Mouse (Mus musculus): ENCODE data around the gene Cdk15.
A peak's percentile ranks its signal among the peaks of the same experiment; 100 is the strongest.

Cdk15 gene

DNA sequence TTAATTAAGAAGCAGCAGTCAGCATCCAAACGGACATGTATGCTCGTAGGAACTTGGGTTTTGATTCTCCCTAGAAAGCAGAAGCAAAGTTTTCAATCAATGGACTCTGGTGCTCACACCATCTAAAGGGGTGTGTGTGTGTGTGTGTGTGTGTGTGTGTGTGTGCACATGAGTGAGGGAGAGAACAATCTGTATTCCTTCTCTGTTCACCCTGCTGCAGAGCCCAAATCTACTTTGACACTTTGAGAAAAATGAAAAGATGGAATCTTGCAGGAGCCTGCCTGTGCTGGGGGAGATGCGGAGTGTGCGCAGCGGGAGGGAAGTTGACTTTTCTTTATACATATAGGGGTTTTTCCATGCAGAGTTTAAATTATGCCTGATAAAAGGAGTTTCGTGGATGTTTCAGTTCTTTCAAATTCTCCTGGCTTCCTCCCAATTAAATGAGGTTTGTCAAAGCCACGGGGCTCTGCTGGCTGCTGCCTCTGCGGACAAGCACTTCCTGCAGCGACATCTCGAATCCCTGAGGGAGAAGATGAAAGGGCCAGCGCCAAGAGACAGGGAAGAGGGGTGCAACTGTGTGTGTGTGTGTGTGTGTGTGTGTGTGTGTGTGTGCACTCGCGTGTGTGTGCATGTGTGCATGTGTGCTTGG lies 76.2 kb downstream of the Cdk15 start:
- no peak for DNase-seq

DNA sequence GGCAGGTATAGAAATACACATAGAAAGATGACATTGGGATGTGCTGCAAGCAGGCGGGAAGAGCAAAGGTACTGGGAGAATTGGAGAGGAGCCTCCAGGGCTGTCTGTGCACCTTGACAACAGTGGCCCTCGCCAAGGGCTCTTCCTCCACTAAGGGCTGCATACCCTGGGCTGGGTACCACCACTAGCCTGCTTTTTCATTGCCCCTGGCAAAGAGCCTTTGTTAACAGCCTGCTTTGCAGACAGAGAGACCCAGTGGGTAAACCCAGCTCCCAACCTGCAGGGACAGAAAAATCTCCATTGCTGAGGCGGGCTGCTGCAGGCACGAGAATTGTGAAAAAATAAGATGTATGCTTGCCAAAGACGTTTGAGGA lies 76.7 kb downstream of the Cdk15 start:
- no peak for DNase-seq

DNA sequence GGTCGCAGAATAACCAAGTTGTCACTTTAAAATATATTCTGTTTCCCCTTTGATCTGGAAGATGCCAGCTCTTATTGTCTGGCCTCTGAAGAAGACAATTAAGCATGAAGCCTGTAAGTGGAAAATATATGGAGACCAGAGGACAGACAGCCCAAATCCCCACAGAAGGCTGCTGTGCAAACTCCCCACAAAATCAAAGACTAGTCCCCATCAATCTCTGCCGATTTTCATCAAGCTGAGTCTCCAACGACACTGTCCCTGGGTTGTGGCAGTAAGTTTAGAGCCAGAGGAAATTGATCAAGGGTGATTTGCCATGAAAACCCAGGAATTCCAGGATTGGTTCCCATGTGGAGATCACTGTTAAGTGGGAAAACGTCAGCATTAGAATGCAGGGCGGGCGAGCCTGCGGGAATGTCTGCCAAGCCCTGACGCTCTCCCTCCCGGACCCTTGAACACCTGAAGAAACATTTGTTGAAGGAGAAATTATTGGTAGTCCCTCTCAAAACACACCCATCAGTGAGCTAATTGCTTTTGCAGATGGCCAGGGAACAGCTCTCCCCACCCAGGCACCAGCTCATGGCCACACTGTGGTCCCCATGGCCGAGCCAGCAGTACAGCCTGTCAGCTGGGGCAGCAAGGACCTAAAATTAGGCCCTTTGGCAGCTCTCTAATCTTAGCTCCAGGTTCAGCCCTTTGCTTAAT lies 77.3 kb downstream of the Cdk15 start:
- peak; percentile 67 for DNase-seq

DNA sequence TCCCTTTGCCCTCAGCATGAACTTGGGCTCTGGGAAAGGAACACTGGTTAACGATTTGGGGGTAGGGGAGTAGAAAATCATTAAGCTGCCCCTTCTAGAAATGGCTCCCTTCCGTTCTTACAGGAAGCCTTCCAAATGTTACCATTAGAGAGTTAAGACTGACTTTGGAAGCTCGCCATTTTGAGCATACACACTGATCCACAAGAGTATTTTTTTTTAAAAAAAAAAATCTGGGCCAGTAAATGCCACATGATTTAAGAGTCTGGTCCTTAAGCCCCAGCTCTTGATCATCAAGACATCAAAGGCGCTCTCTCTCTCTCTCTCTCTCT lies 77.8 kb downstream of the Cdk15 start:
- no peak for DNase-seq

DNA sequence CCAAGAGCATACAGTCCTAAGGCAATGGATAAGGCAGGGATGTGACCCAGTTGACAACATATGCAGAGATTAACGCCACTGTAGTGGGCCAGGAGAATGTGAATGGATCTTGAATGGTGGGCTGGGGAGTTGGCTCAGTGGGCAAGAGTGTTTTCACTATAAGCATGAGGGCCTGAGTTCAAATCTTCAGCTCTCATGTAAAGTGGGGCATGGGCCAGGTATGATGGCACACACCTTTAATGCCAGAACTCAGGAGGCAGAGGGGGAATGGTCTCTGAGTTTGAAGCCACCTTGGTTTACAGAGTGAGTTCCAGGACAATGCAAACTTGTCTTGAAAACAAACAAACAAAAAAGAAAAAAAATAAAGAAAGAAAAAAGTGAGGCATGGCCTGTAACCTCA lies 79.5 kb downstream of the Cdk15 start:
- DNase-seq, result no peak

DNA sequence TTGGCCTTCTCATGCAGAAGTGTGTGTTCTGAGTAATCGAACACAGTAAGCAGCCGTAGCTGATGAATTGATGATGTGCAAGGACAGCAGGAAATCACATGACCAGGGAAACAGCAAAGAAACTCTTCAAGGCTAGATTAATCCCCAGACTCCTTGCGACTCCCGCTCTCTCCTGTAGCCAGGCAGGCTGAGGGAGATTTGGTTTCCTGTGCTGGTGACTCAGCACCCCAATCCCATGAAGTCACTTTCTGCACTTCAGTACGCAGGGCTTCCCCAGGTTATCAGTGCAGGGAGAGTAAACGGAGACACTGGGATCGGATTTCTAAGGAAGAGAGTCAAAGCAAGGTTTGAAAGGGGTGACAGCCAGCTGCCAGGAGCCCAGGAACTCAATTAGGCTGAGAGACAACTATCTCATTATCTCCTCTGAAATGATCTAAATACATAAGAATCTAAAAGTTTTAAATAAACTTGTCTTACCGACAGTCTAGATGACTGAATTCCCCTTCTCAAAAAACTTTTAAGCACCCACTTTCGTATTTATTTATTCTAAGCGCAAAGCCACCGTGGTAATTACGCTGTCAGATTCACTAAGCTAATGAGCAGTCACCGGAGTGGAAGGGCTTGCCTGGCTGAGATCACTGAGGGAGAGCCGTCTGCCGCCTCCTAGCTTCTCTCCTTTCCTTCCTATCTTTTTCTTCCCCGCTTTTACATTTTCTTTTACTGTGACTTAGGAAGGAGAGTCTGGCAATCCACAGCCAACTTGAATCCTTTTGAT lies 84.3 kb downstream of the Cdk15 start:
- no peak for DNase-seq

DNA sequence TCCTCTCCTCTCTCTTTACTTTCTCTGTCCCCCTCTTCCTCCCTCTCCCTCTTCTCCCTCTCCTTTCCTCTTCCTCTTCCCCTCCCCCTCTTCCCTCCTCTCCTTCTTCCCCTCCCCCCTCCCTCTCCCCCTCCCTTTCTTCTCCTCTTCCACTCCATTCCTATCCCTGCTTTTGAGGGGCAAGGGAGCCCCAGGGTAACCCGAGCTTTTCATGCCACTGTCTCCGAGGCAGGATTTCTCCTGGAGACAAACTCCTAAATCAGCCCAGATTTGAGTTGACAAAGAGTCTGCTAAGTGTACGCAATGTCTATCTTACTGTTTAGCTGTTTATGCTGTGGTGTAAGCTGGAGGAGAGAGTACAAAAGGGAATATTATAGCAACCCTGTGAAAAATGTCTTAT lies 85.0 kb downstream of the Cdk15 start:
- no peak for DNase-seq

DNA sequence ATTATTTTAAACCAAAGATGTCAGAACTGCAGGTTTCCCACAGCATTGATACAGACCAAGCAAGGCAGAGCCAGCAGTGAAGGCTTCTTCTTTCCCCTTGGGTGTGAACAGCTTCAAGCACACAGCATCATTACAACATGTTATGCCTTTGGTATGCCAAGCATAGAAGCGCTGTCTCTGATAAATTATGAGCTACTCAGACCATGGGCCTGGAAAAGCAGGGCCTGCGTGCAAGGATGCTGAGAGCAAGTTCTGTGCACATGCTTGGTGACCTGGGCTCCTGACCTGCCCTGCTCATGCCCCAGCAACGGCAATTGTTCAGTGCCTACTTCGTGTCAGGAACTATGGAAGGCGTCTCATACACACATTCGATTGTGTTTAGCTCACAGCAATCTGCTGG lies 85.4 kb downstream of the Cdk15 start:
- DNase-seq, result no peak

DNA sequence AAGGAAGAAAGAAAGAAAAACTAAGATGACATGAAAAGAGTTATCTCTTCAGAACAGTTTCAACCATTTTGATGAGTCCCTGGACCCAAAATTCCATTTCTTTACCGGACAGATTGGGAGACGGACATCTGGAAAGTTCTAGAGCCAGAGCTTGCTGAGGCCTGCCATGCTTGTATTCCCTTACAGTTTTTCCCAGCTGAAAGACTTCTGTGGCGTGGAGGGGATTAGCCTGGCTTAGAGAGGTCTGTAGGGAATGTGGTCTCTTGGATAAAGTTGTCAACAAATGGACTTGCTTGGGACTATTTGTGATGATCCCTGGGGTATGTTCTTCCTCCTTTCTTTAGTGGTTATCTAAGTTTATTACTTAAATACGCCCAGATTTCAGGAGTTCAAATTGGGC lies 96.0 kb downstream of the Cdk15 start:
- no peak for DNase-seq

DNA sequence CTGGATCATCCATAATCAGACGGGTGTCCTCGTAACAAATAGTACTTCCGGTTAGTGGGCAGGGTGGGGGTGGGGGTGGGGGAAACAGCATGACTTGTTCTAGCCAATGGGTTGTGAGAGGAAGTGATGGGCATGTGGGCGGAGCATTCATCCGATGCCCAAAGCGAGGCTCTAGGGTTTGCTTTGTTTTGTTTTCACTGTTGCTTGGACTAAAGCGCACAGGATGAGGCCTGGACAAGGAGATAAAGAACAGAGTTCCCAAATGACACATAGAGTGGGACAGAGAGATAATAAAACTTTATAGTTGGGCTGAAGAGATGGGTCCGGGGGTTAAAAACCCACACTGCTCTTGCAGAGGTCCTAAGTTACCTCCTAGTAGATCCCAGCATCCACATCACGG lies 98.7 kb downstream of the Cdk15 start:
- DNase-seq, result no peak

DNA sequence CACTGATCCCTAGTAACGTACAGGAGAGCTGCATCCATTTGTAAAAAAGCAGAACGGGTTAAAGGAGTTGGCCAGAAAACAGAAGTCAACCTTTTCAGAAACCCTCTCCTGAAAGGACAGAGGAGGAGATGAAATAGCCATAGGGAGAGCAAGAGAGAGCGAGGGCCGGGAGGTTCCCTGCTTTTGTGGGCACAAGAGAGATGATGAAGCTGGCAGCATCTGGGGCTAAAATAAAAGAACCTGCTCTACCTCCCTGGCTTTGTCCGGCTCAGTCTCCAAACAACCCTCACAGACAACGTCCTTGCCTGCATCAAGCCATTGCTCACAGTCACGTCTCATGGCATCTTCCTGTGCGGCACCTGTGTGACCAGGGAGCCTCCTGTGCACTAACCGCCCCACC lies 102.4 kb downstream of the Cdk15 start:
- DNase-seq, result no peak

DNA sequence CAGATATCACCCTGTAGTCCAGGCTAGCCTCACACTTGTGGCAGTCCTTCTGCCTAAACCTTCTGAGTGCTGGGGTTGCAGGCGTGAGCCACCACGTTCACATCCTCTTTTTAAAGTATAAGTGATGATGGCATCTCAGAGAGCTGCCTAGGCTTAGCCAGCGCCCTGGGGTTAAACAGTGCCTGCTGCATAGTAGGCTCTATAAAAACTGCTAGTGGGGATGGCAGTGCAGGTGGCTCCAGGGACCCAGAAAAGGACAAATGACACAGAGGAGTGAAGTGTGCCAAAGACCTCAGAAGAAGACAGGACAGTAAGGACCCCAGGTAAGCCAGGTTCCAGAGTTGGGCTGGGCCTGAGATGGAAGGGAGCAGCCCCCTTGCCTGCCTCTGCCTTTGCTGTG lies 104.1 kb downstream of the Cdk15 start:
- no peak for DNase-seq

DNA sequence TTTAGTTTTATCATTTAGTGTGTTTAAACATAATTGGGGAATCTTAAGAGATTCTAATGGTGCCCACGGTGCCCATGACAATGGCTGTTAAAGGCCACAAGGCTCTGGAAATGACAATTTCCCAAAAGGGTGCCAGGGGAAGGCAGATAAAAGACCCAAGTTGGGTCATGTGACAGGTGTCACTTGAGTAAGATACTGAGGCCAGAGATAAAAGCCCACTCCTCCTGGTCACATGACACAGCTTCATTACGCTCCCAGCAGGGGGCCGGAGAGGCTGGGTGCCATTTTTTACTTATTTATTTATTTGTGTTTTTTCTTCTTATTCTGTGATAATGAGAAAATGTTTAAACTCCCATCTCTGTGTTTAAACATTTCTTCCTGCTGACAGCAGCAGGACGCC lies 104.8 kb downstream of the Cdk15 start:
- DNase-seq, result no peak

DNA sequence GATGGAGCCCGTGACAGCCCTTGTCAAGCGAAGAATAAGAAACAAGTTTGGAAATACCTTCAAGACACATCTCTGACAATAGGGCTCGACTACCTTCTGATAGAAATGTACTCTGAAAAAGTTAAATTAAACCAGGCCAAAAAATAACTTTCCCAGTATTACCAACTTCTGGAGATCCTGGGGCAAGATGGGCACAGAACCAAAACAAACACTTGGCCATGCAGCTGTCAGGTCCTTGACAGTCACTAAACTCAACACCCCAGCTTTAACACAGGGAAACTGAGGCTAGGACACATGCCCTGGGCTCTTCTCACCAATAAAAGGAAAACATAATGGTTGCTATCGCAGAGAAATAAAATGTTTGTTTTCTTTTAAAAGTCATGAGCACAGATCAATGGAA lies 105.3 kb downstream of the Cdk15 start:
- no peak for DNase-seq

DNA sequence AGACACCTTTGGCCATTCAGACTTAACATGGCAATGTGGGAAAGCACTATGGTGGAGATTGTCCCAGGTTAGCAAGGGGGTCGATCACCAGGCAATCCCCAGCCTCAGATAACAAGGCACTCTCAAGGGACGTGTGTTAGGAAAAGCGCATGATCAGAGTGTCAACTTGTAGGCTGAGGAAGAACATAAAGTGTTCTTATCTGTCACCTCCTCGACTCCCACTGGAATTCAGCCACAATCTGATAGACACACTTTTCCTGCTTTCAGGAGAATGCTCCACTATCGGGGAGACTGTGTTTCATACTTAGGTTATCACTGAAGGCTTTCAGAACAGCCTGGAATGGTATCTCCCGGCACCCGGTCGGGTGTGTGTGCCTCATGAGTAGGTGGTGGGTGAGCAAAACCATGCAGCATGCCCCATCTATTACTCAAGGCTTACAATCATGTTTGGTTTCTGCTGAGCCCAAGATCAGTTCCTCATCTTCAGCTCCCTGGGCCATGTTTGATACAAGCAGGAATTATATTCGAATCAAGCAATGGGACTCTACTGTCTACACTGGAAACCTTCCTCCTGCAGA lies 107.8 kb downstream of the Cdk15 start:
- DNase-seq, result no peak

DNA sequence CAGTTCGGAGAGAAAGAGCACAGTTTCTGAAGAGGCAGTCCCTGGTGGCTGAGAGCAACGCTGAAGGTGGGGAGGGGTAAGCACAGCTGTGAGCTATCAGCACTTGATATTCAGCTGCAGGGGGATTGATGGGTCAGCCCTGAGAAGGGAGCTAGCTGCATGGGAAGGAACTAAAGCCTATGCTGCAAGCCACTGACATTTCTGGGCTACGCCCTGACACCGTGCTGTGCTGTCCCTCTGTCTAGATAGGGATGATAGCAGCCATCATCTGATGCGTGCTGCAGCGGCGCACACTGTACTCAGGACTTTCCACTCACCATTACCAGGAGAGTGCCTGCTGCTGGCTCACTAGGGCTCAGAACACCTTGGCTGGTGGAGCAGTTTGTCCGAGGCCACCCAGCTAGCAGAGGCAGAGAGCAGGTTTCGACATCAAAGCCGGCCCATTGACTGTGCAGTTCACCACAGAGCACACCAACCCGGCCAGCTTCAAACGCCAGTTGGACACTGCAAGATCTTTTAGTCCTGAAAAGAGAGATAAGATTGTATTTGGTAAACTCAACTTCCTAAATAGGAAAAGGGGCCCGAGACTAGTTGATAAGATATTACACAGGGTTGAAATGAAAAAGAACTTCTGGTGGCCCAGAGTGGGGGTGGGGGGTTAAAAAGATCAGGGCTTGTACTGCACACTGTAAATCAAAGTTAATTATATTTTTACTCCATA lies 111.4 kb downstream of the Cdk15 start:
- DNase-seq, result no peak

DNA sequence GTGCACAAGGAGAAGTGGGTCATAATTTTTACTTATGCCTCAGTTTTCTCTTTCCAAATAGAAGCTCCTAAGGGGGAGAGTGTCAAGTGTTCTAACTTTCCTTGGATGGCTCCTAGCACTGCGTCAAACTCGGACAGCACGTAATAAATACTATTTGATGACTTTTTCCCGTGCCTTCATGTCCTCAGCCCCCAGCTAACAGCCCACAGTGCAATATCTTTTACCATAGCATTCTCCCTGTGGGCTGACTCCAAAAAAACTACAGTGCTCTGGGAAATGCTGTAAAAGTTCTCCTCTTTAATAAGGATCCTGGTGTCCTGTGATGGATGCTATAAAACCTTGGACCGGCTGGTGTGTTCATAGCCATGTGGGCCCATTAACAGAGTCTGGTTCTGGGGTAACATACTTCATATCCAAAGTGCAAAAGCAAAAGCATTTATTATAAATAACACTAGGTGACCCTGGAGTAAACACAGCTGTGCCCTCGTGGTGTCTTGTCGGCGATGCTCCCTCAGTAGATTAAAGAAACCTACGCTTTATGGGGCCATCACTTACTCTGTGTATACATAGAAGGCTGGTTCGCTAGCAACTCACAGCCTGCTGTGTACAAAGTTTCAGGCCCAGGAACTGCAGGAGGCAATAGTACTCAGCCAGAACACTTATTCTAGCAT lies 112.1 kb downstream of the Cdk15 start:
- no peak for DNase-seq

DNA sequence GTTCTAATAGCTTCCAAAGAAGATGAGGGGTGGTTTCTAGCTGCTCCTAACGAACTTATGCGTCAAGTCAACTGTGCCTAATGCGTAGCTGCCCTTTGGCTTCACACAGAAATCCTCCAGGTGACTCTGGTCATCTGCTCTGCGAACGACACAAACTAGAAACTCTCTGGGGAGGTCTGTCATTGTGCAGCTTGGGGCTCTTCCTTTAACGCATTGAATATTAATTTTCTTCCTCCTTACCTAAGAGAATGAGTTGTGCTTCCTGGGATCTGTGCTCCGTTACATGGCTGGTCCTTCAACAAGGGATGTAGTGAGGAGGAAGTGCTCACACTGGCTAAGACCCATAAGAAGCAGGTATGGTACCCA lies 112.6 kb downstream of the Cdk15 start:
- no peak for DNase-seq

DNA sequence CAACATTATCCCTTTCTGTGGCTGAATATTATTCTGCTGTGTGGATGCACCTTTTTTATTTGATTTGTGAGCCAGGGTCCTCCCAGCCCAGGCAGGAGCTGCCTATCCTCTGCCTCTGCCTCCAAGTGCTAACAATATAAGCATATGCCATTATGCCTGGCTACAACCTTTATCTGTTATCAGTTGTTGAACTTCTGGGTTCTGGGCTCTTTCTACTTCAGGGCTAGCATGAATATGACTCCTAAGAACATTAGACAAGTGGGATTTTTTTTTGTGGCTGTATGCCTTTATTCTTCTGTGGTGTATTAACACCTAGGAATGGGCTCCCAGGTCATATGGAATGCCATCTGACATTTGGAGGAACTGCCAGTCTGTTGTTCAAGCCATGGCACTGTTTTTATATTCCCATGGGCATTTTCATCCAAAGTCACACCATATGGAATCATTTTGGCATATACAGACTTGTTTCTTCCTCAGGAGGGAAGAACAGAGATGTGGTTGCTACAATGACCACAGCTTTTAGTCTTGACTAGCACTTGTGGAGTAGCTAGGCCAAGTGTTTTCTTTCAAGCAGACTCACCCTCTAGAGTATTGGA lies 113.7 kb downstream of the Cdk15 start:
- no peak for DNase-seq

DNA sequence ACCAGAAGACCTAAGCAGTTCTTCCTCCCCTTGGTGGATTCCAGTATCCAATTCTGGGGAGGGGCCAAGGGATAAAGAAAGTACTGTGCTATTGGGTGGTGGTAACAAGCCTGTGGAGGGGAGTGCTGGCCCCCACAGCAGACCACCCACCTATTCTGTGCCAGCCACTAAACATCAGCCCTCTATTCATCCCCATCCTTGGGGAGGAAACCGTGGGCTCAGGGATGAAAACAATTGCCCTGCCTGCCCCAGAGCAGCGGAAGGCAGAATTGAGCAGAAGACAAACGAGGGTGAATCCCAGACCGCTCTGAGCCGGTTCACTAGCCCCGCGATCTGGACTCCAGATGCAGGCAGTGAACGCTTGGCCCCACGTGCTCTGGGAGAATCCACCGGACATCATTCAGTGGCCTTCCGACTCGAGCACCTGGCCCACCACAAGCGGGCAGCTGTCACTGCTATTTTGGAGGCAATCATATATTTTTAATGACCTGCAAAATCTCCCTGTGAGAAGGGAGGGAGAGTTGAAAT lies 119.4 kb downstream of the Cdk15 start:
- DNase-seq, result no peak

DNA sequence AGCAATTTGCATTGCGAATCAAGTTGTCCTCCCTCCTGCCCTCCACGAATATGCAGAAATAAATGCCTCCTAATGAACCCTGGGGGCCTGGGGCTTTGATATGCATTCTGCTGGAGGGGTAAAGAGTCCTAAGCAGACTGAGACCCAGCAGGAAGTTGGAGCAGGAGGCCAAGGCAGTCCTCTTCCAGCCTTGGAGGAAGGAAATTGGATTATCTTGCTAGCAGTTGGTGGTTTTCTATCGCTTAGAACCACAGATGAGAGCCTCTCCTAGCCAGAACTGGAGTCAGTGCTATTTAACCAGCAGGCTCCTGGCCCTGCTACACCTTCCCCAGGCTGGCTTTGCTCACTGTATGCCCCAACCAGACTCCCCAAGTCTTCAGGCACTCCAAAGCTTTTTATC lies 119.9 kb downstream of the Cdk15 start:
- DNase-seq, result peak; percentile 94

DNA sequence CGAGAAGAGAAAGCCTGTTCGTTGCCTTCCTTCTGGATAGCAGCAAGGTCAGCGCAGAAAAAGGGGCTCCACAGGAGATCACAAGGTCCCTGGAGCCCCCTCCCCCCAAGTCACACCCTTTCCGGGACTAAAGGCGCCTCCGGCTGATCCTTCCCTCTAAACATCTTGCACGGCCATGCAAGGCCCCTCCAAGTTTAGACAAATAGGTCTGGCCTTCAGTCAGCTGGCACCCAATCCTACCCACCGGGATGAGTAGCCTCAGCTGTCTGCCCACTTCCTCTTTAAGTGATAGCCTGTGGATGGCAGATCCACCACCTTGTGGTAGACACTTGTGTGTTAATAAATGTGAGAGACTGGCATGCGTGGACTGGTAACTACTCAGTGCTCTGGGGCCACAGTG lies 120.6 kb downstream of the Cdk15 start:
- DNase-seq, result peak; percentile 66

Data from cerebellum, adult 11-12 months (tissue).